Mouse (Mus musculus) cerebellum, adult 11 months (tissue): ENCODE results near the gene Med24.

ENCODE experiments used
- DNase-seq: peaks from one replicate; pipeline ENCODE4 v3.0.0; 2022

Med24 gene

GRCm38 (mm10) chr11:98729119-98729588, at the start of gene Med24:
Gene Med24, minus strand, starts transcription at chr11:98729435.
- peak; percentile 82 for DNase-seq

- no peak for DNase-seq
Measured at GRCm38 (mm10) chr11:98777888-98778287, 48.7 kb upstream of the Med24 start.

- no peak for DNase-seq
Measured at GRCm38 (mm10) chr11:98776843-98777590, 47.8 kb upstream of the Med24 start.

- no peak for DNase-seq
Measured at GRCm38 (mm10) chr11:98776052-98776764, 47.0 kb upstream of the Med24 start.

GRCm38 (mm10) chr11:98775348-98776051, 46.3 kb upstream of the Med24 start:
- peak; percentile 100 for DNase-seq

GRCm38 (mm10) chr11:98774582-98775347, 45.5 kb upstream of the Med24 start, which contains the start of gene Nr1d1:
Gene Nr1d1, minus strand, starts transcription at chr11:98775333.
- no peak for DNase-seq

- peak; percentile 100 for DNase-seq
Measured at GRCm38 (mm10) chr11:98773635-98774295, 44.5 kb upstream of the Med24 start.

- DNase-seq = no peak
Measured at GRCm38 (mm10) chr11:98772667-98773171, 43.5 kb upstream of the Med24 start.

- DNase-seq = no peak
Measured at GRCm38 (mm10) chr11:98771844-98772525, 42.8 kb upstream of the Med24 start.

- no peak for DNase-seq
Measured at GRCm38 (mm10) chr11:98771131-98771530, 41.9 kb upstream of the Med24 start.

- DNase-seq = no peak
Measured at GRCm38 (mm10) chr11:98770096-98770975, 41.1 kb upstream of the Med24 start.

- no peak for DNase-seq
Measured at GRCm38 (mm10) chr11:98769007-98769954, 40.0 kb upstream of the Med24 start.

- no peak for DNase-seq
Measured at GRCm38 (mm10) chr11:98768127-98769006, 39.1 kb upstream of the Med24 start.

GRCm38 (mm10) chr11:98767713-98768112, 38.5 kb upstream of the Med24 start:
- no peak for DNase-seq

GRCm38 (mm10) chr11:98767276-98767675, 38.0 kb upstream of the Med24 start:
- DNase-seq = no peak

GRCm38 (mm10) chr11:98766816-98767215, 37.6 kb upstream of the Med24 start:
- DNase-seq = no peak

- no peak for DNase-seq
Measured at GRCm38 (mm10) chr11:98766346-98766745, 37.1 kb upstream of the Med24 start.
